Mouse (Mus musculus): Measurements from ENCODE around the gene Plekhg2. TPM values are rescaled to one million over a fixed set of nuclear protein-coding genes. Genes with fewer than 3 reads are reported as not detected.
"Not testable (repeated sequence)": the region's sequence is repeated elsewhere in the genome, so short reads cannot be mapped to it uniquely, and the experiment has no call there.

The Plekhg2 gene
- polyA plus RNA-seq, 1 experiment: 0.53 TPM

DNA sequence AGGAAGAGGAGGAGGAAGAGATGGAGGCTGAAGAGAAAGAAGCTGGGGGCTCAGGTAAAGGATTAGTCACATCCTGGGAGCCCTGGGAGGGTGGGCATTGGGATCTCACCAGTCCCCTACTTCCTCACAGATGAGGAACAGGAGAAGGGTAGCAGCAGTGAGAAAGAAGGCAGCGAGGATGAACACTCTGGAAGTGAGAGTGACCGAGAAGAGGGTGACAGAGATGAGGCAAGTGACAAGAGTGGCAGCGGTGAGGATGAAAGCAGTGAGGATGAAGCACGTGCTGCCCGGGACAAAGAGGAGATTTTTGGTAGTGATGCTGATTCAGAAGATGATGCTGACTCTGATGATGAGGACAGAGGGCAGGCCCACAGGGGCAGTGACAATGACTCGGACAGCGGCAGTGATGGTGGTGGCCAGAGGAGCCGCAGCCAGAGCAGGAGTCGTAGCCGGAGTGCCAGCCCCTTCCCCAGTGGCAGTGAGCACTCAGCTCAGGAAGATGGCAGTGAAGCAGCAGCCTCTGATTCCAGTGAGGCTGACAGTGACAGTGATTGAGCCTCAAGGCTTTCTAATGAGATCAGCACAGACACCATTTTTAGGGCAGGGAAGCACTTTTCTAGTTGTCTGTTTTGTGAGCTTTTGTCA is 26.4 kb upstream of the Plekhg2 start:
- Histone ChIP-seq H3K27me3 (ENCODE audit: control insufficient read depth) (no peaks in the 10 kb centered on the region), H3K36me3 (ENCODE audit: control insufficient read depth) (peaks cover 90% of the 10 kb centered on the region), H3K9me3 (ENCODE audit: control insufficient read depth, low read length) (no peaks in the 10 kb centered on the region), H3K4me1 (ENCODE audit: control insufficient read depth) (peaks cover 2% of the 10 kb centered on the region), H3K4me3 (replicated peaks) (no peak overlapping the region)
- TF ChIP-seq TAL1 (IDR thresholded peaks at IDR 0.05; ENCODE audit: low read length): no peak
- TF ChIP-seq GATA1 (IDR thresholded peaks at IDR 0.05; ENCODE audit: low read length): no peak

DNA sequence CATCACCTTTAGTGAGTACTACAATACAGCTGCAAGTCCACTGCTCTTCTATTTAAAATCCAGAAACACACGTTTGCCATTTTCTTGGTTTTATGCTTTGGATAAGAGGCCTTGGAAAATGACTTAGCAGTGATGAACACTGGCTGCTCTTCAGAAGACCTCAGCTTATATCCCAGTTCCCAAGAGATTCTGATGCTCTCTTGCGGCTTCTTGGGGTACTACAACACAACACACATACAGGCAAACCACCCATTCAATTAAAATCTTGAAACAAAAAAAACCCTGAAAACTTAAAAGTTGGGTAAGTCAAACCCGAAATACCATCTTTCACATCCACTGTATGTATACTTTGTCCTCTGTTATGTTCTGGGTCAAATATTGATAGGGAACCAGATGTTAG is 25.6 kb upstream of the Plekhg2 start:
- TF ChIP-seq GATA1 (IDR thresholded peaks at IDR 0.05; ENCODE audit: low read length) (no peak), TAL1 (IDR thresholded peaks at IDR 0.05; ENCODE audit: low read length) (no peak)
- Histone ChIP-seq H3K36me3 (ENCODE audit: control insufficient read depth) (peaks cover 82% of the 10 kb centered on the region), H3K4me3 (replicated peaks) (no peak overlapping the region), H3K9me3 (ENCODE audit: control insufficient read depth, low read length) (no peaks in the 10 kb centered on the region), H3K4me1 (ENCODE audit: control insufficient read depth) (peaks cover 11% of the 10 kb centered on the region), H3K27me3 (ENCODE audit: control insufficient read depth) (no peaks in the 10 kb centered on the region)

DNA sequence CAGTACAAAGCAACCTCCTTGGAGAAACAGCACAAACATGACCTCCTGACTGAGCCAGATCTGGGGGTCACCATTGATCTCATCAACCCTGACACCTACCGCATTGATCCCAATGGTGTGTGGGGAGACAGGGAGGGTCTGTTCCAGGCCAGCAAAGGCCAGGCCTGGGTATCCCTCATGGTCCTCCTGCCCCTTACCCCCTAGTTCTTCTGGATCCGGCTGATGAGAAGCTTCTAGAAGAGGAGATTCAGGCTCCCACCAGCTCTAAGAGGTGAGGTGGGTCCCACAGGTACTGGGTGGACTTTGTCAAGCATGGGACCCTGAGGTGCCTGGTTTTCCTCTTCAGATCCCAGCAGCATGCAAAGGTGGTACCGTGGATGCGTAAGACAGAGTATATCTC is 23.0 kb upstream of the Plekhg2 start:
- no peaks in the 10 kb centered on the region for H3K27me3 ChIP-seq (ENCODE audit: control insufficient read depth)
- peaks cover 25% of the 10 kb centered on the region for H3K4me1 ChIP-seq (ENCODE audit: control insufficient read depth)
- H3K36me3 ChIP-seq (ENCODE audit: control insufficient read depth): peaks cover 60% of the 10 kb centered on the region
- H3K9me3 ChIP-seq (ENCODE audit: control insufficient read depth, low read length): no peaks in the 10 kb centered on the region
- no peak overlapping the region for H3K4me3 ChIP-seq (replicated peaks)
- no peak for TF ChIP-seq TAL1 (IDR thresholded peaks at IDR 0.05; ENCODE audit: low read length)
- no peak for TF ChIP-seq GATA1 (IDR thresholded peaks at IDR 0.05; ENCODE audit: low read length)

DNA sequence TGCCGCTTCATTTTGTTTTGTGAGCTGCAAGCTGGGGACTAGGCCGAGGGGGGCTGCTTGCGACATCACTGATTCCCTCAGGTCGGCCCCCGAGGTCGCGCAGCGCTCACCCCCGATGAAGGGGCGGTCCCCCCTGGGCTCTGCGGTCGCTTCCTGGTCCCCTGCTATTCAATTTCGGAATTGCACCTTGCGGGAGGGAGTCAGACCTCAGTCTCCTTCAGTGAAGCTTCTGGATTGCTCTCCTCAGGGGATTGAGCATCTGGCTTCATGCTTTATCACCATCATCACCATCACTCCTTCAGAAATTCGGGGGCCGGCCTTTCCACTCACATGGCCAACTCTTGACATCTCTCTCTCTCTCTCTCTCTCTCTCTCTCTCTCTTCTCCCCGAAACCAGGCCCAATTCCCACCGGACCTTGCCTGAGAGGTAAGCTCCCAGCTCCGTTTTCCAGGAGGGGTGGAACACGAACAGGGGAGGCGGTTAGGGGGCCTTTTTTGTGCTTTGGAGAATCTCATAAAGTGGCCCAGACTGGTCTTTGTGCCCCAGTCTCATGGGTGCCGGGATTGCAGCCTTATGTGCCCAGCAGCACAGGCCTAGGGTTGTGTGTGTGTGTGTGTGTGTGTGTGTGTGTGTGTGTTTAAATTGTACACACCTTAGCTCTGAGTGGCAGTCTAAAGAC is 21.0 kb upstream of the Plekhg2 start:
- peaks cover 26% of the 10 kb centered on the region for H3K4me1 ChIP-seq (ENCODE audit: control insufficient read depth)
- peaks cover 60% of the 10 kb centered on the region for H3K36me3 ChIP-seq (ENCODE audit: control insufficient read depth)

DNA sequence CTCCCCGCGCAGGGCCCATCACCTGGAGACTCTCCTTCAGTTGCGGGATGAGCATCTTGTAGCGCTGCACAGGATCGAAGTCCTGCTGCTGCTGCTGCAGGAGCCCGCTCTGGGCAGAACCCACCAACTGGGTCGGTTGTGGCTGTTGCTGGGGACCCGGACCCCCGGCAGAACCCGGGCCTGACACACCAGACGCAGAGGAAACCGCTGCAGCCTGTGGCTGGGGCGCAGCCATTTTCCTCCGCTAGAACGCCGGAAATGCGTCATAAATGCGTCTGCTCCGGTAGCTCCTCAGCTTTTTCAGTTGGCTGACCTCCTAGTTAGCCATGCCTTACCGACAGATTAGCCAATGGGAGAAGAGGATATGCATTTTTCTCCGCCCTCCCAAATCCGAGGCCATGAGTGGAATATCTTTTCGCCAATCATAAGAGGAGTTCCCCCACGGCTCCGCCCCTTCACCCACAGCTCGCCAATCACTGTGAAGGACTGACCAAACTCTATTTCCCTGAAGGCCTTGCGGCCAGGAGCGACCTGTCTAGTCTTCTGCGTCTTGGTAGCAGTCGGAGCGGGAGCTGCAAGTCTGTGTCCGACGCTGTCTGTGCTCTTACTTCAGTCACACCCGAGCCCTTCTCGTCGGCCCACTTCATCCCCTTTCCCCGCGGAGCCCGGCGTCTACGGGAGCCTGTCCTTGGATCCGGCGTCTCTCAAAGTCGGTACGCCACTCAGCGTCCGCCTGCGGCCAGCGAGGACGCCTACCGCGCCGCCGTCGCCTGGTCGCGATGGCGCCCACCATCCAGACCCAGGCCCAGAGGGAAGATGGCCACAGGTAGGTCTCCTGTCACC is 20.3 kb upstream of the Plekhg2 start, which contains the start of the genes Med29 and Paf1:
Gene Med29 (minus strand): TSS at position 280 of the 843 bp plus-strand sequence.
Gene Paf1 (plus strand): TSS at position 523 of the 843 bp plus-strand sequence.
- Histone ChIP-seq H3K4me3 (replicated peaks) (peak within 1 kb of the TSS; percentile 84), H3K27me3 (ENCODE audit: control insufficient read depth) (no peaks in the 10 kb centered on the region), H3K36me3 (ENCODE audit: control insufficient read depth) (peaks cover 60% of the 10 kb centered on the region), H3K4me1 (ENCODE audit: control insufficient read depth) (peaks cover 31% of the 10 kb centered on the region), H3K9me3 (ENCODE audit: control insufficient read depth, low read length) (no peaks in the 10 kb centered on the region)
- TF ChIP-seq TAL1 (IDR thresholded peaks at IDR 0.05; ENCODE audit: low read length): no peak

More for the DNA sequence above, 21.0 kb upstream of the Plekhg2 start:
- Histone ChIP-seq H3K27me3 (ENCODE audit: control insufficient read depth) (no peaks in the 10 kb centered on the region), H3K9me3 (ENCODE audit: control insufficient read depth, low read length) (no peaks in the 10 kb centered on the region), H3K4me3 (replicated peaks) (peak overlapping the region; percentile 84)
- TF ChIP-seq TAL1 (IDR thresholded peaks at IDR 0.05; ENCODE audit: low read length): no peak
- TF ChIP-seq GATA1 (IDR thresholded peaks at IDR 0.05; ENCODE audit: low read length): no peak

DNA sequence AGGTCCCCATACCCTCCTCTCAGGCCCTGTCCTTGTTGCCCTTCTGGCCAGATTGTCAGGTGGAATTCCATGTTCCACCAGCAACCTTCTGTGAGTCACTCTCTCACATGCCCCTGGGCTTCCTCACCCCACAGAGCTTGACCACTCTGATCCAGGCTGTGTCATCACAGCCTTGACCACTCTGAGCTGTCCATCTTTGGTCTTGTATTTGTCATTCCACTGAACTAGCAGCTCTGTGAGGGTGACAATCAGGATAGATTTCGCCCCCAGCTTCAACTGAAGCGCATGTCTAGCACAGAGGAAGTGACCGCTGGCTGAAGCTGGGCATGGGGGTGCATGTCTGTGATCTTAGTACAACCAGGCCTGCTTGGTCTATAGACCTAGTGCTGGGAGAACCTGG is 17.9 kb upstream of the Plekhg2 start:
- H3K36me3 ChIP-seq (ENCODE audit: control insufficient read depth): peaks cover 60% of the 10 kb centered on the region
- TF ChIP-seq TAL1 (IDR thresholded peaks at IDR 0.05; ENCODE audit: low read length) (no peak), GATA1 (IDR thresholded peaks at IDR 0.05; ENCODE audit: low read length) (no peak)

DNA sequence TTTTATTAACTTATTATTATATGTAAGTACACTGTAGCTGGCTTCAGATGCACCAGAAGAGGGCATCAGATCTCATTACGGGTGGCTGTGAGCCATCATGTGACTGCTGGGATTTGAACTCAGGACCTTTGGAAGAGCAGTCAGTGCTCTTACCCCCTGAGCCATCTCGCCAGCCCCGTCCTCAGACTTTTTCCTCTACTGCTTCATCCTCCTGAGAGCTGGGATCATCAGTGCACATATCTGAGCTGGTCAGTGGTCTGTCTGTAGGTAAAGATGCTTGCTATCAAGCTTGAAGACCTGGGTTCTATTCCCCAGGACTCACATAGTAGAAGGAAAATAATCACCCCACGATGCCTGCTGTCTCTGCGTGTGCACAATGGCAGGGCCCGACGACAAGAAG is 15.0 kb upstream of the Plekhg2 start:
- H3K4me3 ChIP-seq (replicated peaks); H3K27me3 ChIP-seq (ENCODE audit: control insufficient read depth); H3K9me3 ChIP-seq (ENCODE audit: control insufficient read depth, low read length): not testable (repeated sequence)
- Histone ChIP-seq H3K4me1 (ENCODE audit: control insufficient read depth) (peaks cover 54% of the 10 kb centered on the region), H3K36me3 (ENCODE audit: control insufficient read depth) (peaks cover 53% of the 10 kb centered on the region)

More for the DNA sequence above, 17.9 kb upstream of the Plekhg2 start:
- H3K4me1 ChIP-seq (ENCODE audit: control insufficient read depth): peaks cover 39% of the 10 kb centered on the region
- H3K4me3 ChIP-seq (replicated peaks): no peak overlapping the region
- H3K27me3 ChIP-seq (ENCODE audit: control insufficient read depth): no peaks in the 10 kb centered on the region
- H3K9me3 ChIP-seq (ENCODE audit: control insufficient read depth, low read length): no peaks in the 10 kb centered on the region

DNA sequence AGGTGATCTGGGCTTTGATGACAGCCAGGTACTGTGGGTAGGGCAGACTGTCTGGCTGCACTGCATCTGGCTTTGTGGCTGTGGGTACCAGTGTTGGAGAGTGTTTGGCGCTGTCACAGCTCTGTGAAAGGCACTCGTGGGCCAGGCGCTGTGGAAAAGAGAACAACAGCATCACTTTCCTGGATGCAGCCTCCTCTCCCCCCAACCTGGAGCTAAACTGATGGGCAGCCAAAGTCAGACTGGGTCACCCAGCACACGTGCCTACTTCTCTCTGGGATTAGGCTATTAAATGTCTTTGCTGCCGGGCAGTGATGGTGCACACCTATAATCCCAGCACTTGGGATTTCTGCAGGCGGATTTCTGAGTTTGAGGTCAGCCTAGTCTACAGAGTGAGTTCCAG is 14.5 kb upstream of the Plekhg2 start:
- peaks cover 56% of the 10 kb centered on the region for H3K4me1 ChIP-seq (ENCODE audit: control insufficient read depth)
- H3K36me3 ChIP-seq (ENCODE audit: control insufficient read depth): peaks cover 53% of the 10 kb centered on the region
- H3K27me3 ChIP-seq (ENCODE audit: control insufficient read depth); H3K9me3 ChIP-seq (ENCODE audit: control insufficient read depth, low read length); H3K4me3 ChIP-seq (replicated peaks): not testable (repeated sequence)

DNA sequence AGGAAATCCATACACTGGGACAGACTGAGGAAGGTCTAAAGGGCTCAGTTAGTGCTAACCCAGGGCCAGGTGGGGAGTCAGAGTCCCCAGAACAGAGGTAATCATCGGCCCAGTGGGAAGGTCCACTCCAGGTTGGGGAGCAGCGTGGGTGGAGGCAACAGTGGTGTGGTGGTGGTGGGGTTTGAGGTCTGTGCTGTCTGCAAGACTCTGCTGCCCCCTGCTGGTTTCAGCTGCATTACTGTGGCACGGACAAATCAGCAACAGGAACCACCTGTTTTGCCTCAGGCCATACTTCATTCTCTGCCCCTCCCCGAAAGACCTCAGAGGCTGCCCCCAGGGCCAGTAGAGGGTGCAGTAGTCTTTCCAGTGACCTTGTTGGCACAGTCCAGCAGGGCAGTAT is 14.1 kb upstream of the Plekhg2 start:
- Histone ChIP-seq H3K36me3 (ENCODE audit: control insufficient read depth) (peaks cover 53% of the 10 kb centered on the region), H3K9me3 (ENCODE audit: control insufficient read depth, low read length) (no peaks in the 10 kb centered on the region), H3K4me3 (replicated peaks) (no peak overlapping the region), H3K27me3 (ENCODE audit: control insufficient read depth) (no peaks in the 10 kb centered on the region), H3K4me1 (ENCODE audit: control insufficient read depth) (peaks cover 56% of the 10 kb centered on the region)
- TF ChIP-seq GATA1 (IDR thresholded peaks at IDR 0.05; ENCODE audit: low read length): no peak
- TF ChIP-seq TAL1 (IDR thresholded peaks at IDR 0.05; ENCODE audit: low read length): no peak

All from erythroblast, embryonic 14.5 days (primary cell).